Mouse (Mus musculus) heart, postnatal 25 days (tissue): ENCODE measurements at regions not wholly inside any gene's neighbourhood (a gene's known extent, or its start where the extent isn't known, plus 50 kb on each side); places are given as distances from the start of the nearest gene placed in this dataset.
"Not testable (repeated sequence)": the region's sequence is repeated elsewhere in the genome, so short reads cannot be mapped to it uniquely, and the experiment has no call there.

Experiments used
- DNase-seq: peaks from one replicate; pipeline ENCODE4 v3.0.0; 2022; ENCODE audit warnings: low spot score
- intact Hi-C: fragments of 180-260 bp; cut with DNase I; formaldehyde crosslinking; loops from one replicate; pipeline ENCODE4 v1.15.1; 2025

- intact Hi-C loops: no loop called here
- DNase-seq: no peak
Observed at GRCm38 (mm10) chr1:7388627-7389026, 2580.9 kb downstream of the Gm37988 start.

- no peak for DNase-seq
- intact Hi-C loops: no loop called here
Observed at GRCm38 (mm10) chr1:7393508-7393907, 2585.8 kb downstream of the Gm37988 start.

DNA sequence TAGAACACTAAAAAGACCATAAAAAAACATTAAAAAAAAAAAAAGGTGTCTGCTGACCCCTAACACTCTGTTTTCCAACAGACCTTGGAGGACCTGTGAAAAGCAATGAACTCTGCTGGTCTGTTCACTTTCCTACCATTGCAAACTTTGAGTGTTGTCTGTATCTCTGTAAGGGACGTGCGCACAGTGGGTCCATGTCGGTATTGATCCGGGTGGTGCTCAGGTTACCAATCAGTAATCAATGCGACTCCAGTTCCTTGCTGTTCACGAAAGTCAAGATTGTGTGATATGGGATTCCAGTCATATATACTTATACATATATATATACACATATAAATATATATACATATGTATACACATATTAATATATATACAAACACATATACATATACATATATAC, 2586.5 kb downstream of the Gm37988 start:
- DNase-seq: no peak
- intact Hi-C loops: no loop called here

DNA sequence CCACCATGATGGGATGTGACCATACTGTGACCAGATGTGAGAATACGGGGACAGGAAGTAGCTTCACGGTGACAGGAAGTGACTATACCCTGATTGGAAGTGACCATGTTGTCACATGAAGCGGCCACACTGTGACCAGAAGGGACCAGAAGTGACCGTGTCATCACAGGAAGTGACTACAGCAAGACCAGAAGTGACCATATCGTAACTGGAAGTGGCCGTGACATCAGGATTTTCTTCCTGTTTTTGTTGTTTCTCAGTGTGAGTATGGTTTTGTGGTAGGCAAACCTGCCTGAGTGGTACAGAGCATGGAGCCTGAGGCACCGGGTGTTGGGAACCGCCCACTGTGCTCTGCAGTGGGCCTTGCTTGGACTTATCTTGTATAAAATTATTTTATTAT, 2587.8 kb downstream of the Gm37988 start:
- intact Hi-C loops: no loop called here
- DNase-seq: no peak

GRCm38 (mm10) chr1:7396867-7397806, 2589.4 kb downstream of the Gm37988 start:
- no peak for DNase-seq
- intact Hi-C loops: no loop called here

DNA sequence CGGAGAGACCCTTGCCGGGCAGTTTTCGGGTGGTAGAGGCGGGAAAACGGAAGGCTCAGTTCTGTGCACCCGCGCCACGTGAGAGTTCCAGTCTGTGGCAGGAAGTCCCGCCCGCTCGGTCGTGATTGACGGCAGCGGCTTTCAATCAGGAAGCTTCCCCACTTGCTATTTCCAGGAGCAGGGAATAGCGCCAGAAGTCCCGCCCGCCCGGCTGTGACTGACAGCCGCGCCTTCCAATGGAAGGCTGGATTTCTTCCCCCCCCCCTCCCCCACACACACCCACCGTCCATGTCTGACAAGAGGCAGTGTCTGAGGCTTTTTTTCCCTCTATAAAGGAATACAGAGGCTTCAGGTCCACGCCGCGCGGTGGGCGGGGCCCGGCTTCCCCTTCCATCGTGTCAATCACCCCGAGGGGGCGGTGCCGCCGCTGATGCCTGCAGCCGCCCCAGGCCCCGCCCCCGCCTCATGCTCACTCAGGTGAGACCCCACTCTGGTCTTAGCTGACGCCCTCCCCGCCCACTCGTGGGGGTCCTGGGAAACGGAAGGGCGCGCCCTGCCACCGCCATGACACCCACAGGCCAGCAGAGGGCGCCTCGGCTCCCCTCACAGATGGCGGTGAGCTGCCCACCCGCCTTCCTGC, 2590.2 kb downstream of the Gm37988 start:
- intact Hi-C loops: no loop called here
- peak; percentile 93 for DNase-seq

DNA sequence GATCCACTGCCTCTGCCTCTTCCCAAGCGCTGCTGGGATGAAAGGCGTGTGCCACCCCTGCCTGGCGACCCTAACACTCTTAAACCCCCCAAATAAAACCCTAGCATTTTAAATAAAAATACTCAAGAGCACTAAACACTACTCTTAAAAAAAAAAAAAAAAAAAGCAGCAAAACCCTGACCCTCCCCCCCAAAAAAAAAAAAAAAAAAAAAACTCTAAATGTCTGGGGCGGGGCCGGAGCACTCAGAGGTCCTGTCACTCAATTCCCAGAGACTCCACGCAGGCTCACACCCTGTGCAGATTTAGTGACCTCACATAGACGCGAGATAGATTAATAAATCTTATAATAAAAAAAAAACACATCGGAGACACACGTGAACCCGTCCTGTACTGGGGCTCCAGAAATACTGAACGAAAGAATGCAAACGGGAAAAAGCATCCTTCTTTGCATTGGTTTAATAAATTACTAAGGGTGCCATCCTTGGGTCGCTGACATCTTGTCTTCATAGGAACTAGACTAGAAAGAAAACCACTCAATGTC, 2591.1 kb downstream of the Gm37988 start:
- intact Hi-C loops: no loop called here

GRCm38 (mm10) chr1:7405651-7406050, 2598.0 kb downstream of the Gm37988 start:
- DNase-seq, intact Hi-C loops: not testable (repeated sequence)

More for the DNA sequence above, 2591.1 kb downstream of the Gm37988 start:
- no peak for DNase-seq

- no peak for DNase-seq
- intact Hi-C loops: no loop called here
Observed at GRCm38 (mm10) chr1:7414444-7414843, 2606.8 kb downstream of the Gm37988 start.

DNA sequence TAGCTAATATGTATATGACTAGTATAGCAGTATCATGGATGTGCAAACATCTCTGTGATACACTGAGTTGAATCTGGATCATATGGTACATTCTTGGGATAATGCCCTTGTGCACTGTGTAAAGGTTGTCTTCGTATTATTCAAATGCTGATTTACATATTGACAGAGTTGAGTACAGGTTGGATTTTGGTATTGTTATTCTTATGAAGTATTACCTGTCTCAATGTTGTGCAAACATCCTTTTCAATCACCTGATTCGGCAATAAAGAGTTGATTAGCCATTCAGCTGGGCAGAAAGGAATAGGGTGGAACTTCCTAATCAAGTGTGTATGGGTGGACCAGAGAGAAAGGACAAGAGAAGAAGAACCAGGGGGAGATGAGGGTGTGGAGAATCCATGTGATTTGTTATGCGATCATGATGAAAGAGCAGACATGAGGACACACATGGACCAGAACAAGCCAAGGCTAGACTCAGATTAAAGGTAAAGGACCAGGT, 2644.0 kb downstream of the Gm37988 start:
- intact Hi-C loops: no loop called here
- DNase-seq: no peak

DNA sequence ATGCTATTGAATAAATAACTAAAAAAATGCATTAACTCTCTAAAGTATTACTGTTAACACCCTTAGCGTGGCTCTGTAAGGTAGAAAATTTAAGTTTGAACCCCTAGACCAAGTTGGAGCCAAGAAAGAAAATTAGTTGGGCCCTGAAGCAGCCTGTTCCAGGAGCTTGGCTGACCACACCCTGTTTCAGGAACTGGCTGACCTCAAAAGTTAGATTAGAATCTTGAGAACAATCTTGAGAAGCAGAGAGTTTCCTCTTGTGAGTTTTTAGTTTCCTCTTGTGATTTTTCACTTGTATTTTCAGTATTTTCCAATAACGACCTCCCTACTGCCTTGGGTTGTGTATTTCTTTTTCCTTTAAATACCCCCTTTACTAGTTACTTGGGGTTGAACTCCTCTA, 2647.2 kb downstream of the Gm37988 start:
- intact Hi-C loops: no loop called here
- no peak for DNase-seq

GRCm38 (mm10) chr1:7457895-7458294, 2650.2 kb downstream of the Gm37988 start:
- intact Hi-C loops: no loop called here
- DNase-seq: no peak

- DNase-seq: no peak
- intact Hi-C loops: no loop called here
Observed at GRCm38 (mm10) chr1:7494096-7494495, 2686.4 kb downstream of the Gm37988 start.

DNA sequence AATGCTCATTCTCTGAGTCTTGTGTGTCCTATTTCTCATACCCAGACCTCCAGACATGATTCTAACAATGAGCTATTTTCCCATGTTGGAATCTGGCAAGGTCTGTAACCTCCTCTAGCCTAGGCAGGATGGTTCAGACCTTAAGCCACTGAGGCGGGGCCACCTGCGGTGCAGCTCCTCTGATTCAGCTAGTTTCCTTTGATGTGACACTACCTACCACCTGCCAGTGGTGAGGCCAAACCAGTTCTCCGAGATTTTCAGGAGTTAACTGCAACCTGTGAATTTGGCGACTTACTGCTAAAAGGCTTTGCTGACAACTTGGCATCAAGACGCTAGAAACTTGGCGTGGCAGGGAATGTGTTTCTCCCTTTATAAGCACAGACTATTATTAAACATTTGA, 2691.3 kb downstream of the Gm37988 start:
- intact Hi-C loops: no loop called here

GRCm38 (mm10) chr1:7502363-7502762, 2694.7 kb downstream of the Gm37988 start:
- intact Hi-C loops: no loop called here
- no peak for DNase-seq

More for the DNA sequence above, 2691.3 kb downstream of the Gm37988 start:
- no peak for DNase-seq

- no peak for DNase-seq
- intact Hi-C loops: no loop called here
Observed at GRCm38 (mm10) chr1:7518791-7519190, 2711.1 kb downstream of the Gm37988 start.

- intact Hi-C loops: no loop called here
- DNase-seq: no peak
Observed at GRCm38 (mm10) chr1:7533506-7533905, 2725.8 kb downstream of the Gm37988 start.

DNA sequence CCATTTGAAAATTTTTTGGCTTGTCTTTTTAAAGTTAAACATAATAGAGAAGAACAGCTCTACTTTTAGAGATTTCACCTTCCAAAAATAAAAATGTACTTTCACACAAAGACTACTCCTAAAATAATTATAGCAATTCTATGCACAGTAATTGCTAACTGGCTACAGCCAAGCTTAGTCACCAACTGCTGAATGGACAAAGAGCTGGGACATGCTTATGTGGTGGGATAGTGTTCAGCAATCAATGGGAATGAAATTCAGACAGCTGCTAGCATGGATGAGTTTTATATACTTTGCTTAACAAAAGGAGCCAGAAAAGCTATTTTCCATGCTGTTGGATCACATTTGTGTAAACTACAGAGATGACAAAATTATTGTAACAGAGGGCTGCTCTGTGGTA, 2727.5 kb downstream of the Gm37988 start:
- DNase-seq: no peak
- intact Hi-C loops: no loop called here

GRCm38 (mm10) chr1:7543492-7543891, 2735.8 kb downstream of the Gm37988 start:
- intact Hi-C loops: no loop called here
- DNase-seq: no peak

- intact Hi-C loops: no loop called here
- DNase-seq: no peak
Observed at GRCm38 (mm10) chr1:7548261-7548660, 2740.6 kb downstream of the Gm37988 start.

DNA sequence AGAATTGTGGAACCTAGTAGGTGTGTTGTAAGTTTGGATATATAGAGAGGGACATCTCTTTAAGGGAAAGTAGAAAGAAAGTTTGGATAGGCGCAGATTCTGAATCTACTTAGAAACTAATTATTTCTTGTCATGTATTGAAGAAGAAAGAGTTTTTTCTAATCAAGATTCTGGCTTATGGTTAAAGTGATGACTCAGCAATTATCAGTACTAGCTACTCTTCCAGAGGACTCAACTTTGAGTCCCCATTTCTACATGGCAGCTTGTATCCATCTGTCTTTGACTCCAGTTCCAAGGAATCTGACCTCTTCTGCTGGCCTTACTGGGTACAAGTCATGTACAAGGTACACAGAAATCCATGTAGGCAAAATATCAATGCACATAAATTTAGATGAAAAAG, 2767.1 kb downstream of the Gm37988 start:
- DNase-seq: no peak
- intact Hi-C loops: no loop called here
